Mouse (Mus musculus) left cerebral cortex, adult 2 months (tissue): Measurements from ENCODE around the gene Eif4g1. TPM values are rescaled to one million over a fixed set of nuclear protein-coding genes. Genes with fewer than 3 reads are reported as not detected.

Experiments used
- DNase-seq, 2 experiments: peaks; one replicate each; pipeline ENCODE4 v3.0.0; 2021 to 2022; ENCODE audit warnings: low spot score in 2 of 2, mixed read lengths in 1 of 2; ENCODE audit errors: extremely low spot score in 1 of 2
- H3K27ac ChIP-seq: fragments of 200-600 bp; 2 replicates; pipeline ENCODE4 v1.8.1; 2022
- H3K4me3 ChIP-seq: fragments of 200-600 bp; 2 replicates; pipeline ENCODE4 v1.8.1; 2022
- CTCF ChIP-seq: fragments of 200-600 bp; IDR thresholded peaks from 2 replicates; pipeline ENCODE4 v1.8.1; 2022; ENCODE audit warnings: antibody characterized with exemption, mild to moderate bottlenecking, moderate library complexity
- intact Hi-C: fragments of 180-260 bp; cut with DNase I; formaldehyde crosslinking; loops from one replicate; pipeline ENCODE4 v1.15.1; 2025
- total RNA-seq, 2 experiments: library from RNA; stranded (reverse); gene quantifications; 2 replicates each; pipeline ENCODE4 v1.2.3; 2021

Eif4g1 gene
- total RNA-seq, 2 experiments from 2014 or later: 278 to 283 TPM

DNA sequence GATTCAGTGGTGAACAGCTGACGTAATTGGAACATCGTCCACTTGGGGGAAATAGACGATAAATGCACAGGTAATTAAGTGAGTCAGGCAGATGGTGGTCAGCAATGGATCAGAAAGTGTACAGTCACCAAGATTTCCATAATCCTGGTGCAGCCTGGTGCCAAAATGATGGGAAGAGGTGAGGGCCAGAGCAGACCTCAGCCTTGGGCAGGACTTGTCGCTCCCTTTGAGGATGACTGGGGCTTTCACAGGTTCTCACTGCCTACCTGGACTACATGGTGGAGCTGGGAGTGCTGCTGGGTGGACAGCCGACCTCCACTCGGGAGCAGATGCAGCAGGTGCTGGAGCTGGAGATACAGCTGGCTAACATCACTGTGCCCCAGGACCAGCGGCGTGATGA lies 30.7 kb upstream of the Eif4g1 start:
- Histone ChIP-seq H3K27ac (no peak overlapping the region), H3K4me3 (no peak overlapping the region)
- intact Hi-C loops: no loop called here

DNA sequence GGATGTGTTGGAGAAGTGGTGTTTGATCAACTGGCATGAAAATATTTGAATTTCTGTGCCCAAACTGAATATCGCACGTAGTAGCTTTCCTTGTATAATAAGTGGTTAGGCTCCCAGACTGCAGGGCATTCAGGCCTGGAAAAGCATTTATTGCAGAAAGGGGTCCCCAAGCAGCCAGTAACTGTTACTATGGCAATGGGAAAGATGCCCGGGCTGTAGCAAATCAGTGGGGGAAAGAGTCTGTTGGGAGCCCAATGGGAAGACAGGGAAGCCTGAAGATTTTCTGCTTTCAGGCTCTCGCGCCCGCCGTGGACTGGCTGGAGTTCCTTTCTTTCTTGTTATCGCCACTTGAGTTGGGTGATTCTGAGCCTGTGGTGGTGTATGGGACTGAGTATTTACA lies 29.7 kb upstream of the Eif4g1 start:
- H3K4me3 ChIP-seq: no peak overlapping the region
- no peak for TF ChIP-seq CTCF

More for the DNA sequence above, 30.7 kb upstream of the Eif4g1 start:
- TF ChIP-seq CTCF: no peak
- no peak for DNase-seq

DNA sequence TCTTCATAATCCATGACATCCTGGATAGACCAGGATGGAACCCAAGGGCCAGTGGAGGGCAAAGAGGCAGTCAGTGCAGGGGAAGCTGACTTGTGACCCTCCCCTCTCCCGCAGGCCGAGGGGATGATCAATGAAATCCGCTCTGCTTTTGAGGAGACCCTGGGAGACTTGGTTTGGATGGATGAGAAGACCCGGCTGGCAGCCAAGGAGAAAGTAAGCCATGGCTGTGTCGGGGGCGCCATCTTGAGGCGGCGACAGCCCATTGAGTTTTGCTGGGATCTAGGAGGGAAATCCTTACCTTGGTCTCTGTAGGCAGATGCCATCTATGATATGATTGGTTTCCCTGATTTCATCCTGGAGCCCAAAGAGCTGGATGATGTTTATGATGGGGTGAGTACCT lies 26.0 kb upstream of the Eif4g1 start:
- H3K27ac ChIP-seq: no peak overlapping the region
- intact Hi-C loops: loop anchor here (1.0 to 10.0 kb wide), 2 partner anchors 57 to 146 kb away; partner anchors contain the start of gene Vwa5b2
- peak; percentile 71 to 81 for DNase-seq
- H3K4me3 ChIP-seq: no peak overlapping the region
- peak; percentile 87 for TF ChIP-seq CTCF

More for the DNA sequence above, 29.7 kb upstream of the Eif4g1 start:
- peak; percentile 14 to 43 for DNase-seq
- no peak overlapping the region for H3K27ac ChIP-seq
- intact Hi-C loops: no loop called here

DNA sequence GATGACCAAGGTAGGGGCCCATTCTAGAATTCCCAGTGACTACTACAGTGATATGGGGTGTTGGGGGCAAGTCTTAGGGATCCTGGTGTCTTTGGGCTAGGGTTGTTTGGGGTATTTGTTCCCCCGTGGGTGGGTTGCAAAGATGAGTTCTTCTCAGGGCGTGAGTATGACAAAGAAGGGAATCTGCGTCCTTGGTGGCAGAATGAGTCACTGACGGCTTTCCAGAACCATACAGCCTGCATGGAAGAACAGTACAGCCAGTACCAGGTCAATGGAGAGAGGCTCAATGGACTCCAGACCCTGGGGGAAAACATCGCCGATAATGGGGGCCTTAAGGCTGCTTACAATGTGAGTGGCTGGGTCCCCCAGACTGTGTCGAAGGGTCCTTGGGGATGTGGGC lies 24.2 kb upstream of the Eif4g1 start:
- H3K4me3 ChIP-seq: no peak overlapping the region
- no peak overlapping the region for H3K27ac ChIP-seq
- no peak for TF ChIP-seq CTCF
- intact Hi-C loops: loop anchor here (10.0 kb wide), 1 partner anchor 59 kb away; the partner anchor contains the start of gene Vwa5b2
- DNase-seq: no peak

DNA sequence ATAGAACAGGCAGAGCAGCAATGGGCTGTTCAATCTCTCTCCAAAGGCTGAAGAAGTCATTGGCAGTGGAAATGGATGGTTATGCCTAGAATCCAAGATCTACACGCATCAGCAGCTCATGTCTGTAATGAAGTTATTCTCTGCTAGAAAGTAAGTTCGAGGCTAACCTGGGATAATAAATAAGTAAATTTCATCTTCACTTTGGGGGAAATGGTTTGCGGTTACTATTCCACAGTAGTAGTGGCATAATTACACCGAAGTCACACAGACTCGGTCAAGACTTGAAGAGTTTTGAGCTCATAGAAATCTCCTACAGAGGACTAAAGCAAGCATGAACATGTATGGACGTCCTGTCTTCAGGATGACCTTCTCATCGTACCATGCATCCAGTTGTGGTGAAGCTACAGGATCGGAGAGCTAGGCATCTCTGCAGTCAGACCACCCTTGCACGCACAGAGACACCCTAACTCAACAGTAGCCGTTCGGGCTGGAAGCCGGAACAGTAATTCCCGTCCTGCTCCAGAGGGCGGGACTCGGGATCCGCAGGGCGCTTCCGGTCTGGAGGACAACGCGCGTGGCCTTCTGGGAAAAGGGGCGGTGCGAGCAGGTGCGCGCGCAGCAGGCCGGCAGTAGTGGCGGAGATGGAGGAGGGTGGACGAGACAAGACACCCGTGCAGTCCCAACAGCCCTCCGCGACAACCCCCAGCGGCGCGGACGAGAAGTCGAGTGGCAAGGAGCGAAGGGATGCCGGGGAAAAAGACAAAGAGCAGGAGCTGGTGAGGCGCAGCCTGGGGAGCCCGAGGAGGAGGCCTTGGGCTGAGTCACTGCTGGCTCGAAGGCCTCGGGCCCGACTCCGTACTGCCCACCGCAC lies 16.8 kb upstream of the Eif4g1 start, which contains the start of gene Psmd2:
Psmd2 (plus strand) TSS at position 577 of the 871 bp plus-strand sequence.
- intact Hi-C loops: loop anchor here (1.0 to 2.0 kb wide), 2 partner anchors 21 to 40 kb away; partner anchors contain the start of genes Alg3, Eef1akmt4 and Gm49333
- H3K27ac ChIP-seq: peak within 1 kb of the TSS; percentile 88
- no peak; the same call in 1 of the 2 replicates for TF ChIP-seq CTCF
- peak within 1 kb of the TSS; percentile 58 for H3K4me3 ChIP-seq
- peak; percentile 95 to 98 for DNase-seq

DNA sequence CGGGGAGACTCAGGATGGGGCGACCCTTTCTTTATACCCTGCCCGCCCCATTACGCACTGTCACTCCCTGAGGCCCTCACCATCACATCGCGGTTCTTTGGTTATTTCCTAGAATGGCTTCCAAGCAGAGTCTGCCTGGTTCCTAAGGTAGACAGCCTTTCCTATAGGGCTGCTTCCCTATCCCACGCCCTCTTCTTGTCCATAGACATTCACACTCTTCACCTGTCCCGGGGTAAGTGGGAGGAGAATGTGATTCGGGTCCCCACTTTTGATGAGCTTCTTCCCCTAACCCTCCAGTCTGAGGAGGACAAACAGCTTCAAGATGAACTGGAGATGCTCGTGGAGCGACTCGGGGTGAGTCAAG lies 16.2 kb upstream of the Eif4g1 start:
- intact Hi-C loops: loop anchor here (1.0 to 2.0 kb wide), 2 partner anchors 21 to 41 kb away; partner anchors contain the start of genes Alg3, Eef1akmt4 and Gm49333
- peak overlapping the region; percentile 58 for H3K4me3 ChIP-seq
- H3K27ac ChIP-seq: peak overlapping the region; percentile 88
- no peak for TF ChIP-seq CTCF
- DNase-seq: no peak

DNA sequence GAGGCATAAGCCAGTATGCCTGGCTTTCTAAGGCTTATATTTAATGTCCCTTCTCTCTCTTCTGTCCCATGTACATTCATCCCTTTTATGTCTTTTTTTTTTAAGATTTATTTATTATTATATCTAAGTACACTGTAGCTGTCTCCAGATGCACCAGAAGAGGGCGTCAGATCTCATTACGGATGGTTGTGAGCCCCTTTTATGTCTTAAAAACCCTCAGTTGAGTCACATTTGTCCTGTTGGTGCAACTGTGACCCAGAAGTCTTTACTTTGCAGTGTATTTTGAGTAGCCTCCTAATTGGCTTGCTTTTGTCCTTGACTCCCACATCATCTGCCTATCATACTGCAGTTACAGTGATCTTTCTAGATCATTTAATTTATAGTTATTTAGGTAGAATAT lies 14.8 kb upstream of the Eif4g1 start:
- H3K4me3 ChIP-seq: no peak overlapping the region; the same call in 1 of the 2 replicates
- H3K27ac ChIP-seq: no peak overlapping the region
- intact Hi-C loops: no loop called here
- peak; percentile 26 for TF ChIP-seq CTCF
- DNase-seq: no peak

DNA sequence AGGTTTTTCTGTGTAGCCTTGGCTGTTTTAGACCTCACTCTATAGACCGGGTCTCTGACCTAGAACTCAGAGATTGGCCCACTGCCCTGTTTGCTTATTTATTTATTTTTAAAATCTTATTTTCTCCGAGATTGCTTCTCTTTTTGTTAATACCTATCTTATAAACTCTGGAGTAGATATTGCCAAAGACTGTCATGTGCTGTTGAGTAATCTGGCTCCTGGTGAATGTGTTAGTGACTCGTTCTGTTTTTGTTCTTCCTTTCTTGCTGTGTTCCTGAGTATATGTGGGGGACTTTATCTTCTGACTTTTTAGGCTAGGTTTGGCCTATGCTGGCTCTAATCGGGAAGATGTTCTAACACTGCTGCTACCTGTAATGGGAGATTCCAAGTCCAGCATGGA lies 10.5 kb upstream of the Eif4g1 start:
- no peak for TF ChIP-seq CTCF
- no peak overlapping the region for H3K4me3 ChIP-seq
- intact Hi-C loops: no loop called here
- DNase-seq: no peak
- no peak overlapping the region for H3K27ac ChIP-seq

DNA sequence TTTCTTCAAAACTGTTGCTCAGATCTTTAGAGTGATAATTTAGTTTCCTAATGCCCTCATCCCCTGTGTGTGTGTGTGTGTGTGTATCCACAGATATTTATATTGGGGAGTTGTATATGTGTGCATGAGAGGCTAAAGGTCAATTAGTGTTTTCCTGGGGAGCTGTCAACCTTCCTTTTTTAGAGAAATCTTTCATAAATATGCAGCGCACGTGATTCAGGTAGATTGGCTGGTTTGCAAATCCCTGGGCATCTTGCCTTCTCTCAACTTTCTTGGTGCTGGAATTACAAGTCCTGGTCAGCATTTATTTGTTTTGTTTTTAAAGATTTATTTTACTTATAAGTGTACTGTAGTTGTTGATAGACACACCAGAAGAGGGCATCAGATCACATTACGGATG lies 2.2 kb downstream of the Eif4g1 start:
- no peak for DNase-seq
- Histone ChIP-seq H3K27ac (no peak overlapping the region), H3K4me3 (no peak overlapping the region)
- no peak for TF ChIP-seq CTCF
- intact Hi-C loops: no loop called here

DNA sequence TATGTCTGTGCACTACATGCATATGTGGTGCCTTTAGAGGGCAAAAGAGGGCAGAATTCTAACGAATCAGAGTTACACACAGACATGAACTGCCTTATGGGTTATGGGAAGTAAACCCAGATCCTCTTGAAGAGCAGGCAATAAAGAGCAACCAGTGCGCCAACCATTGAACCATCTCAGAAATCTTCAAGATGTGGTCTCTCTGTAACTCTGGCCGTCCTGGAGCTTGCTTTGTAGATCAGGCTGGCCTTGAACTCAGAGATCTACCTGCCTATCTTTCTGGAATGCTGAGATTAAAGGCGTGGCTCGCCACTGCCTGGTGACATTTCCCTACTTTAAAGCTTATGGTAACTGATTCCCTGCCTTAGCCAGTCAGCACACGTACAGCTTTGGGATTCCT lies 3.8 kb downstream of the Eif4g1 start:
- Histone ChIP-seq H3K4me3 (peak overlapping the region; percentile 65; the same call in 1 of the 2 replicates), H3K27ac (no peak overlapping the region)
- no peak for DNase-seq
- intact Hi-C loops: loop anchor here (2.0 kb wide), 1 partner anchor 21 kb away; the partner anchor contains the start of gene Psmd2
- no peak for TF ChIP-seq CTCF

DNA sequence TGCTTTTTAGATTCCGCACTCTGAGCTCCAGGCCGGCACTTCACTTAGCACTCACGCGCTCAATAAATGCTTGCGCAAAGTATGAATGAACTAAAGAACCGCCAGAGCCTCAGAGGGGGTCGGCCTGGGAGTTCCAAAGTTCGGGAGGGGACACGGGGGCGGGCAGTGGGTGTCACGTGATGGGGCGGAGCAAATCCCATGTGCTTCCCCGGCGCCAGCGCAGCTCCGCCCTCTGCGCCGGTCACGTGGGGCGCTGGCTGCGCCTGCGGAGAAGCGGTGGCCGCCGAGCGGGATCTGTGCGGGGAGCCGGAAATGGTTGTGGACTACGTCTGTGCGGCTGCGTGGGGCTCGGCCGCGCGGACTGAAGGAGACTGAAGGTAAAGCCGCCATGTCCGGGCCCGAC lies 4.4 kb downstream of the Eif4g1 start:
- peak; percentile 96 to 98 for DNase-seq
- intact Hi-C loops: loop anchor here (2.0 kb wide), 1 partner anchor 22 kb away; the partner anchor contains the start of gene Psmd2
- H3K4me3 ChIP-seq: peak overlapping the region; percentile 65
- TF ChIP-seq CTCF: no peak
- peak overlapping the region; percentile 79; the same call in 1 of the 2 replicates for H3K27ac ChIP-seq
